Mouse (Mus musculus) megakaryocyte, embryonic 14.5 days (primary cell): ENCODE measurements around the gene Nup214.

ENCODE experiments used
- FLI1 ChIP-seq: IDR thresholded peaks from 2 replicates; pipeline ENCODE4 v1.6.1; 2012; ENCODE audit warnings: low read length, inconsistent platforms, mixed read lengths
- GATA1 ChIP-seq: IDR thresholded peaks from 3 replicates; pipeline ENCODE4 v1.6.1; 2012; ENCODE audit warnings: mixed read lengths, low read length, inconsistent platforms, borderline replicate concordance

DNA sequence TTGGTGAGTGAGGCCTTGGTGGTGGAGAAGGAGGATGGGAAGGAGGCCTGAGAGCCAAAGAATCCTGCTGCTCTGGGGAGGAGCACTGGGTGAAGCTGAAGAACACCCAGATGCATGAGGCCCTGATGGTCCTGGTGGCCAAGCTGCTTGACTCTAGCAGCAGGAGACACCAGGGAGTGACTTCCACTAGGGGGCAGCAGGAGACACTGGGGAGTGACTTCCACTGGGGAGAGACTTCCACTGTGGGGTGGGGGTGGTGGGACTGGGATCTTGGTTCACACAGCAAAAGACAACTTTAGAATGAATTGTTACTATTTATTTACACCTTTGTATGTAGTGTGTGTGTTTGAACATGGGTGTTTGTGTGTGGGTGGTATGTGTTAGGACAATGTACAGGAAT lies 9.1 kb upstream of the Nup214 start:
- TF ChIP-seq FLI1: no peak
- TF ChIP-seq GATA1: no peak
